Mouse (Mus musculus) skeletal muscle tissue, adult 2 months (tissue): ENCODE results near the gene Hist1h2ba.

ENCODE experiments used
- DNase-seq: peaks from one replicate; pipeline ENCODE4 v3.0.0-alpha.2; 2012; ENCODE audit warnings: low read depth, low spot score

Hist1h2ba gene

DNA sequence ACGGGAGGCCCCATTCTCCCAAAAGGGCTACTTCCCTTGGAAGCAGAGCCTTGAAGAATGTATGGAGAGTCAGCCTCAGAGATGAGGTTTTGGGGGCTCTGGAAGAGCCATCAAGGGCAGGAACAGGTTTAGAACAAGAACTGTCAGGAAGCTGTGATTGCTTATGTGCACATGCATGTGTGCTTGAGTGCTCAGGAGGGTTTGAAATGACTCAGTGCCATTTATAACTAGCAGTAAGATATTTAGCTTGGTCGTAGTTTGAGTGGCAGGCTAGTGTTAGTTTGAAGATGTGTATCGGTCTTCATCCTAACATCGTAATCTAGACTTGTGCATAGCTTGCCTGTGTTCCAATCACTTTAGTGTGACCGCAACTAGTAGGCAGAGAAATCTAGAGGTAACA, 27.1 kb downstream of the Hist1h2ba start:
- no peak for DNase-seq

DNA sequence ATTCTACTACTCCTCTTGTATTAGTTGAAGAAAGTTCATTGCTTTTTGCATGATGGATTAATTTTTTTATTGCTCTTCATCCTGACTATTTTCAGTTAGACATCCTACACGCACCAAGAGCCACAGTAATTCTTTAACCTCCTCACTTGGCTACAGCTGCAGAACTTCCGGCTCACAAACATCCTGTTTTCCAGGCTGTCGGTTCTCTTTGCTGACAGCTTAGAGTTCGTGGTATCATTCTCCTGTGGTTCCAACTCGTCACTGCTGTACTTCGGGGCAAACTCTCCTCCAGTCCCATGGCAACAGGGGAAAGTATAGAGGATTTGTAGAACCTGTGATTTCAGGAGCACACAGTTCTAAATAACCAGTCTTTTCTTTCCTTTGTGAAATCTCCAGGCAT, 35.7 kb downstream of the Hist1h2ba start:
- no peak for DNase-seq

- no peak for DNase-seq
Observed at GRCm38 (mm10) chr13:23893269-23893593, 40.7 kb downstream of the Hist1h2ba start.

GRCm38 (mm10) chr13:23892592-23893268, 41.2 kb downstream of the Hist1h2ba start:
- DNase-seq, result no peak

GRCm38 (mm10) chr13:23889011-23889605, 44.8 kb downstream of the Hist1h2ba start:
- DNase-seq, result no peak

GRCm38 (mm10) chr13:23887026-23887725, 46.8 kb downstream of the Hist1h2ba start:
- no peak for DNase-seq

DNA sequence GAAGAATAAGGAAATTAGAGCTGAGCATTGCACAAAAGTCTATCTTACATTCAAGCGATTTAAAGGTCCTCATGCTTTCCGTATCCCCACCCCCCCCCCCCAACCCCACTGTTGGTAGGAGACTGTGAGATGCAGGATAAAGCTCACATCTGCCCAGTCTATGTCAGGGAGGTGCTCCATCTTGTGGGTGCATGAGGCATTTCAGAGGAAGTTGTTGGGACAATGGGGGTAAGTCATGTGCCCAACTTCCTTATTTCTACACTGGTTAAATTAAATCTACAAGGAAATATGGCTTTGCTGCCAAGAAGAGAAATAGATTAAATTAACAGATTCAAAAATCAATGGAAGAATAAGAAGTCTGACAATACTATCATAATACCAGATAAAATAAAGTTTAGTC, 48.4 kb downstream of the Hist1h2ba start:
- peak; percentile 22 for DNase-seq
